Mouse (Mus musculus): ENCODE data around the gene Wt1.

Wt1 gene

DNA sequence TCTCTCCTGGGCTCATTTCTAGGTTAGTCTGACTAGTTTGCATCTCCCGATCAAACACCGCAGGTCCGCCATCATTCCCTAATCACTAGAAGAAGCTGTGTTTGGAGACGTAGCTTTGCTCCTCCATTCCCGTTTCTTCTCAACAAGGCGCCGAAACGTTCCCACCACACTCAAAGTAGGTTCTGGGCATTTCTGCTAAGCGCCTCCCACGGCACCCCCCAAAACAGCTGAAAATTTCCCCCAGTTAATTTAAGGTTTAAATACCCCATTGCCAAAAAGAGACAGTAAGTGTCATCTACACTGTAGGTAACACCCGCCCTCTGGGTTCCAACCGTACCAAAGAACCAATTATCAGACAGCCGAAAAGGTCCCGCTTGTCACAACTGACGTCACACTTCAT, 688 bp upstream of the Wt1 start:
- no peak for DNase-seq (ENCODE audit: low spot score in 2 of 2)

DNA sequence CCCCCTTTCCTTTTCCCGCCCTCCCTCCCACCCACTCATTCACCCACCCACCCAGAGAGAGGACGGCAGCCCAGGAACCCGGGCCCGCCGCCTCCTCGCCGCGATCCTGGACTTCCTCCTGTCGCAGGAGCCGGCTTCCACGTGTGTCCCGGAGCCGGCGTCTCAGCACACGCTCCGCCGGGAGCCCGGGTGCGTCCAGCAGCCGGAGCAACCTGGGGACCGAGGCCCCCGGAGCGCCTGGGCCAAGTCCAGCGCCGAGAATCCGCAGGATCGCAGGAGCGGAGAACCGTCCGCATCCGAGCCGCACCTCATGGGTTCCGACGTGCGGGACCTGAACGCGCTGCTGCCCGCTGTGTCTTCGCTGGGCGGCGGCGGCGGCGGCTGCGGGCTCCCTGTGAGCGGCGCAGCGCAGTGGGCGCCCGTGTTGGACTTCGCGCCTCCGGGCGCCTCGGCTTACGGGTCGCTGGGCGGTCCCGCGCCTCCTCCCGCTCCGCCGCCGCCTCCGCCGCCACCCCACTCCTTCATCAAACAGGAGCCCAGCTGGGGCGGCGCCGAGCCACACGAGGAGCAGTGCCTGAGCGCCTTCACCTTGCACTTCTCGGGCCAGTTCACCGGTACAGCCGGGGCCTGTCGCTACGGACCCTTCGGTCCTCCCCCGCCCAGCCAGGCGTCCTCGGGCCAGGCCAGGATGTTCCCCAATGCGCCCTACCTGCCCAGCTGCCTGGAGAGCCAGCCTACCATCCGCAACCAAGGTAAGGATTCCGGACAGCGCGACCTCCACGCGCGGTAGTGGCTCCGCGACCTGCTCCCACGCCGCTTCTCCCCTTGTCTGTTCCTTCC, 582 bp downstream of the Wt1 start:
- DNase-seq (ENCODE audit: low spot score in 2 of 2): no peak

DNA sequence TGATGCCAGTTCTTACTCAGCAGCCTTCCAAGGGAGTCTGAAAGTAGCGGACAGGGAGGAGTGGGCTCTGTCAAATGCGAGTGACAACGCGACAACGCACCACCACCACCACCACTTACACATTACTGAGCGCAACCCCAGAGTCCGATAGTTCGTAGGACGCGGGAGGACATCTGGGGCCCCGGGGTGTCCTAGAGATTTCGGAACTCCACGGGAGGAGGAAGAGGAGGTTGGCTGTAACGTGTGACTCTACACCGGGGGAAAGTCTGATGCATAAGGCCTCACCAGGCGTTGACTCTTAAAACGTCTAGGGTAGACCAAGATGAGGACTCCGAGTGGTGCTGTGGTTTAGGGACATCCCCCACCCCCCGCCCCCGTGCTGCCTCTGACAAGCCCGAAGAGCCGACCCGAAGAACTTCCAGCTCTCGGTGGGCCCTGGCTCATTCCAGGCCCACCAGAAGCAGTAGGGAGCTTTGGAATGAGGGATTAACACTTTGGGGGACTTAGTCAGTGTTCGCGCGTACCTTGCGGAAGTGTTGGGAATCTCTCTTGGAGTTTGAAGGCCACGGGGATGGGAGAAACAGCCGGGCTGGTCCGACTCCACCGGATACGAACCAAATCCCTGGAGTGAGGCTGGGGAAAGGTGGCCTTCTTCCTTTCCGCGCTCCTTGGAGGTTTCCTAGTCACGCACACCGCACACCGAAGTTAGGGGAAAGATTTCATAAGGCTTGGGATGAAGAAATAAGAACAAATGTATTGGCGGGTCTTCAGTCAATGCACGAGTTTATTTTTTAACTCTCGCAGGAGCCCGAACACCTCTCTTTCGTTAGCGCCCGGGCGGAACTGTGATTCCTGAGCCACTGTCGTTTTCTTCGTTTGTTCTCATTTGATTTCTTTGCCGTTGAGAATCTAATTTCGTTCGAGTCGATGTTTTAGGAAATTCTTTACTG, 1.5 kb downstream of the Wt1 start:
- no peak for DNase-seq (ENCODE audit: low spot score in 2 of 2)

DNA sequence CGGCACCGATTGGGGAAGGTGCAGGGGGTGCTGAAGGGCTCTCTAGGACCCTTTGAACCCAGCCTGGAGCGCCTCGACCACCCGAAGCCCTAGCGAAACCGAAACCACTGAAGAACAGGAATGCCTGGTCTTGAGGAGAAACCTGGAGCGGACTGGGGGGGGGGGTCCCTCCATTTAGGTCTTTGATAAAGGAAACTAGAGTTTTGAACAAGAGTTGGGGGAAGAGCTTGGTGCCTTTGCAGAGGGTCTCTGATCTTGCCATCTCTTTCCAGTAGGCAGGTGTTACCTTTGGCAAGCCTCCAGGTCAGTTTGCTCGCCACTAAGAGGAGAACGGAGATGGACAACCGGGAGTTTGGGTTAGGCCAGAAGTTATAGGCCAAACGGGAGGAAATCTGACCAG, 2.2 kb downstream of the Wt1 start:
- no peak for DNase-seq (ENCODE audit: low spot score in 2 of 2)

DNA sequence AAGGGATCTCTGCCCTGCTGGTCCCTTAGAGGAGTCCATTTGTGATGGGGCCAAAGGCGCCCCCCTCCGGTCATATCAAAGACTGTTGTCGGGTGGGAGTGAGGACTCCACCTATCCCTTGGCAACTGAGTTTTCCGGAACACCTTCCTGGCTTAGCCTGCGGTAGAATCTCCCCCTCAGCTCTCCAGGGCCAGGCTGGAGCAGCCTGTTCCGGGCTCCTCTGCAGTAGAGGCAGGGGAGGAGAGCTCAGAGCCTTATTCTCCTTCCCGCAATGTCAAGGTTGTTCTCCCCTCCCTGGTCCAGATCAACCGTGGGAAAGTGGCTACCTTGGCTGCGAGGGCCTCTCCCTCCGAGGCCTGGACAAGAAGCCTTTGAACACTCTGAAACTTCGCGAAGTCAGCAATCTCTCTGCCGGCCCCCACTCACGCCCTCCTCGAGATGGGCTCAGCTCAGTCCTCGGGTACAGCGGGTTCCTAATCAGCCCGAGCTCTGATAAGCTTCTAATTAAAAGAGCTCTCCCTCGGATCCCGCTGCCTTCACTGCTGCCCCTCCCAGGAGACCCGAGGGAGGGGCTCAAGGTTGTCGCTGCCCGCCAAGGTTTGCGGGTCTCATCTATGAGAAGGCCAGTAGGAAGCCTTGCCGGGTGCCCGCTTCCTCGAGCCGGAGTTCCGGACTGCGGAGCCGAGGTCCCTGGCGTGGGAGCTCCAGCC, 4.2 kb downstream of the Wt1 start:
- DNase-seq (ENCODE audit: low spot score in 2 of 2): no peak

DNA sequence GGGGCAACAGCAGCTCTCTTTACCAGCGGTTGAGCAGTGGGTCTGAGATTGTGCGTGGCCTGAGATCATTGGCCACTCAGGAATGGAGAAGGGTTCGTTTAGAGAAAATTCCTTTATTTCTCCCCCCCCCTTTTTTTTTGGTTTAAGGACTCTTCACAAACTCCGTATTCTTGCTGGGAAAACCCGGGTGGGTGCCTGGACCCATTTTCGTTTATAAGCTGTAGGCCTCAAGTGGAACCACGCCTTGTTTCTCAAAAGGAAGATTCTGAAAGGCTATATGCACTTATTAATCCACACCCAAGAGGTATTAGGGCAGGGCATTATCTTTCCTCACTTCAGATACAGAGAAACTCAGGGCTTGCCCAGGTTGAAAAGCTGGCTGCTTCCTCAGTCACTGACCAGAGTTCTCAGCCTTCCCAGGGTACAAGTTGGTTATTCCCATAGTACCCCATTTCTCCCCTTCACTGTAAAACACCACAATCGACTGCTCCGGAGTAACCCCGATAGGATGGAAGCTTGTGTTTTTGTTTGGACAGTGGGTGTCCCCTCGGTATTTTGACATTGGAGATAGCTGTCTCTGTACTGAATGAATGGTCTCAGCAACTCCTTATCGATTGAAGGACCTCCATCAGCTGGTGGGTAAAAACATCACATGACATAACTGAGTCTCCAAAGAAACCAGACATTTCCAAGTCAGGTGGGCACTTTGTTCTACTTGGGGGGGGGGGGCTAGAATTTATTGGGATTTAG, 4.9 kb downstream of the Wt1 start:
- DNase-seq (ENCODE audit: low spot score in 2 of 2): no peak

DNA sequence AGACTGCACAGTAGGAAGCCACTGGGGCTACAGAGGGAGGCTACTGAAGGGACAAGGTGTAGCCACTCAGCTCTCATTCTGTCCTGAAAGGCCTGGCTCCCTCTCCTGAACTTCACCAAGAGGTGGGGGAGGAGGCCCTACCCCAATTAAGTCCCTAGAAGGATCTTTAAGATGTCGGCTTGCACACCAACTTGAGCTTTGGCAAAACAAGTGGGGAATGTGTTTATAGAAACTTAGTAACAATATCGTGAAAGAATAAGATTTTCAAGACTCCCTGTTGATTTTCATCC, 5.4 kb downstream of the Wt1 start:
- DNase-seq (ENCODE audit: low spot score in 2 of 2): no peak

DNA sequence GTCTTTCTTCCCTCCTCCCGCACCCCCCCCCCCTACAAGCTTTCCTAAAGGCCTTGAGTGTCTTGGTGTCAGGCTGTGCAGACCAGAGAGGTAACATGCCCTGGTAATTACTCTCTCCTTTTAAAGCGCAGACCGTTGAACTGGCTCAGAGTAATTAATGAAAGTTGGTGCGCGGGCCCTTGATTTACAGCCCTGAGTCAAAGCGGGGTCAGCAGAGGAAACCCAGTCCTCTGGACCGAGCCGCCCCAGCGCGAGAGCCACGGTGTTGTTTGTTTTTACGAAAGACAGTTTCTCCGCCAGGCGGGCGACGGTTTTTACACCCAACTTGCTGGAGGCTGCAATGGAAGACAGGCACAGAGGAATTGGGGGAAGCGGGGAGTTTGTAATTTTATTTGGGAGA, 6.0 kb downstream of the Wt1 start:
- no peak for DNase-seq (ENCODE audit: low spot score in 2 of 2)

DNA sequence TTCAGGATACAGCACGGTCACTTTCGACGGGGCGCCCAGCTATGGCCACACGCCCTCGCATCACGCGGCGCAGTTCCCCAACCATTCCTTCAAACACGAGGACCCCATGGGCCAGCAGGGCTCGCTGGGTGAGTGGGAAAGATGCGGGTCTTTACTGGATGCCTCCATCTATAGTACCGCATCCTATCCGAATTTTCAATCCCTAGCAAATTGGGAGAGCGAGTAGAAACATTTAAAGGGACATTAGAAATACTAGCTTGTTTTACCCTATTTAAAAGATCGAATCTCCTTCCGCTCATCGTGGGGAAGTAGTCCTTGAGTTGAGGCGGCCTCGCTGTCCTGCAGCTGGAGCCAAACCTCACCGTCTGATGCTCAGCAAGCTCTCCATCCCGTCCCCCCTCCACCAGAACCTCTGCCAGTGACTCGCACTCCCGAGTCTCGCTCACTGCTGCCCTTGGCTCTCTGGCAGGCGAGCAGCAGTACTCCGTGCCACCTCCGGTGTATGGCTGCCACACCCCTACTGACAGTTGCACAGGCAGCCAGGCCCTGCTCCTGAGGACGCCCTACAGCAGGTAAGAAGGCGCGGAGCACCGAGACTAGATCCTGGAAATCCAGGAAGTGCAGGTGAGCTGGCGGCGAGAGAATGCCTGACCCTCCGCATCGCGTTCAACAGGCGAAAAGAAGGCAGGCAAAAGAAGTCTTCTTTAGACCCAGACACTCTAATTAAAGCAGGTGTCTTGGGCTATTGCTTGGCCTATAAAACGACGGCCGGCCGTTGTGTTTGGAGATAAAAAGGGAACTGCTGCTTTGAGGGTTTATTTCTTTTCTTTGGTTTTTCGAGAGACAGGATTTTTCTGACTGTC, 6.8 kb downstream of the Wt1 start:
- no peak for DNase-seq (ENCODE audit: low spot score in 2 of 2)

DNA sequence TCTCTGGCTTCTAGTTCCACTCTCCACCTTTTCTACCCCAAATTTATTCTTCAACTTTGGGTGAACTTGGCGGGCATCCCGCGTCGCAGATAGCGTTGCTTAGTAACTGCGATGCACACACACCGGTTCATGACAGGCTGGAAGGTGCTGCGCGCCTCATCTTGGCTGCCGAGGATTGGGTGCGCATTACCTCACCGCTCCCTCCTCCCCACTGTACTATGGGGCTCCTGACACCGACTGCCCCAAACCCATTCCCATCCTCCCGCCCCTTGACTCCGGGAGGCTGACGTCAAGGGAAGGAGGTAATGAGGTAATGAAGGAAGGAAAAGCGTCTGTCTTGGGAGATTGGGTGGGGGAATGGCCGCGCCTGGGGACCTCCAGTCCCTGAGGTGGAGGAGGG, 8.0 kb downstream of the Wt1 start:
- DNase-seq (ENCODE audit: low spot score in 2 of 2): no peak

DNA sequence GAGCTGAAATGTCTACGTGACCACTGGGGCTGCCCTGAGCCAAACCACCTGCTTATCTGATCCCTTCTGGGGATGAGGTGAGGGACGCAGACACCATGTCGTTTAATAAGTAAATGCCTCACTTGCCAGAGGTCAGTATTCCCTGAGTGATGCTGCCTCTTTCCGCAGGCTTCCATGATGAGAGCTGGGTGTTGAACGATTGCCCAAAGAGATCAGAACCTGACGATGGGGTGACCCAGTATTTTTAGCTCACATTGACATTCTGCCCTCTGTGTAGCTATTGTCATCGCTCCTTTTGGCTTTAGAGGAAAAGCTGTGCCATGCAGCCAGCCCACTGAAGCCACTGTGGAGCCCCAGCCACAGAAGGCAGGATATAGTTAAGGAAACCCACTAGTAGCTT, 13.1 kb downstream of the Wt1 start:
- no peak for DNase-seq (ENCODE audit: low spot score in 2 of 2)

DNA sequence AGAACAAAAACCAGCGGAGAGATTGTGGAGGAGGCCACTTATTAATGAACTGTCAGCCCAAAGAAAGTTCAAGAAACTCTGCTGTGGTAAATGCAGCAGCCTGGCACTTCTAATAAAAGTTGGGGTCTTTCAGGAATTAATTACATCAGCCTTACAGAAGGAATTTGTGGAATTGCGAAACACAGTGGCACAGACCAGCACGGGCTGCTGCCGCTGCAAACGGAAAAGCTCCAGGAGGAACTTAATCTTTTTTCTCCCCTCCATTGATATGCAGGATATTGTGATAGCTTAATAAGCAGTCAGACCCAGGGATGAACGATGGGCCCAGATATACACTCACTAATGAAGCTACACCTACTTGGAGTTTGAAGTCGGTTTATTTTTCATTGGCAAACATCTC, 15.0 kb downstream of the Wt1 start:
- DNase-seq (ENCODE audit: low spot score in 2 of 2): no peak

DNA sequence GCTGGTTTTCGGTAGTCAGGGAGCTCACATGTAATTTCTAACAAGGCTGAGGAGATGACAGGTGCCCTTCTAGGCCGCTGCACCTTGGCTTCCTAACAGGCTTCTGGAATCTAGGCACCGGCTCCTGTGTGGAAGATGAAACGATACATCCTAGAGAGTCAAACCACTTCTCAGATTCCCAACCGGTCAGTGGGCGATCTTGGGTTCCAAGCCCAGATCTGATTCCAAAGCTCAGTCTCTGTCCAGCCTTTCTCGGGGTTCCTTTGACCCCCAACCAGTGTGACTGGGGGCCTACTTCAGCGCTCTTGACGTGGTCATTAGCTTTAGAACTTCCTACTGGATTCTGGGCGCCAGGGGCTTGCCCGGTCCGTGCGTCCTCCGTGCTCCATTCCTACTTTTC, 17.4 kb downstream of the Wt1 start:
- no peak for DNase-seq (ENCODE audit: low spot score in 2 of 2)

DNA sequence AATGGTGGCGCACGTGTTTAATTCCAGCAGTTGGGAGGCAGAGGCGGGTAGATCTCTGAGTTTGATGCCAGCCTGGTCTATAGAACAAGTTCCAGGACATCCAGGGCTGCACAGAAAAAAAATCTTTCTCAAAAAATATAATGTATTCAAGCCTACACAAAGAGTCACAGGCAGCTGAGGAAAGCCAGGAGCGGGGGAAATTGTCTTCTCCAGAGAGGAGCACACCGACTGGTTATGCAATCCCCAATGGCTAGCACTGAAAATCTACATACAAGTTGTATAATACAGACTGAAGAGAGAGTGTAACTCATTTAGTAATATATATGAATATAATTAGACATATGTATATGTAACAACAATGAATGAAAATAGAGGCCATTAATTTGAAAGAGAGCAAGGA, 25.2 kb downstream of the Wt1 start:
- no peak for DNase-seq (ENCODE audit: low spot score in 2 of 2)

DNA sequence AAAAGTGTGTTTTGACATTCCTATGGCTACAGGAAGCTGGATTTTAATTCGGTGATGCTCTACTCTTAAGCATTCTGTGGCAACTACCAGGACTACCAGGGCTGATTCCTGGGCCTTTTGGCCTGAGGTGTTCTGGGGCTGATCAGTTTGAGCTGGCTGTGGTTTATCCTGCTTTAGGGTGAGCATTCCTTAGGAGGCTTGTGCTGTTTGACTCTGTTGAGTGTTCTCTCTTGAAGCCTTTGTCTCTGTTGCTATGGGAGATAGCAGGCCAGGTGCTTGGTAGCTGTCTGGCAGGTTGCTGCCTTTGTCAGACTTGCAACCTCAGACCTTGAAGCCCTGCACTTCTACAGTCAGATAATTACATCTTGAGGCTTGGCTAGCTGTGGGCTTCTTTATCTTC, 26.7 kb downstream of the Wt1 start:
- DNase-seq (ENCODE audit: low spot score in 2 of 2): no peak

DNA sequence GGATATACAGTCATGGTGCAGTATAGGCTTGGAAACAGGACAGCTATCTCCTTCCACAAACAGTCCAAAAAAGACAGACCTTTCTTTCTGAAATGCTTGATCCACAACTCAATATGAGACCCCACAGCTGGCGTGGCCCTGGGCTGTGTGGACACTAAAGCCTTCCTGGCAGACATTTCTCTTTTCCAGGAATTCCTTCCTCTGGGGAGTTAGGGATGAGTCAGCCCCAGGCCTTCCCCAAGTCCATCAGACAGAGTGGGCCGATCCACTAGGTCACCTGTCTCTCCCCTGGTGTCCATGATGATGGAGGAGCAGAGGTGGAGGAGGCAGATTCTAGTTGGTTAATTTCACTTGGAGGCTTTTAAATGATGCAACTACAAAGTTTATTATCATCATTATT, 34.6 kb downstream of the Wt1 start:
- no peak for DNase-seq (ENCODE audit: low spot score in 2 of 2)

DNA sequence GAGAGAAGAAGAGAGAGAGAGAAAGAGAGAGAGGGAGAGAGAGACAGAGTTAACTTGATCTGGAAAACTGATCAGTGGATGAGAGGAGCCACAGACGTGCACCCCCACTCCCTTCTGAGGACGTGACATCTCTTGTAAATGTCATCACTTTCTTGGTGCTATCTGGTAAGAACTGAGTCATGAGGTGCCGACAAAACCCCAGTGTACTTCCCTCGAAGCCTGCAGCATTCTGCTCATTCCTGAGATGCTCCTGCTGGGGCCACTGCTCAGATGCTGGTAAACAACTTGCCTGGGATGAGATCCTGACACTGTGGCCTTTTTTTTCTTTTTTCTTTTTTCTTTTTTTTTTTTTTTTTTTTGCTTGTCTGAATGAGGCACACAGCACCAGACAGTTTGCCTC, 36.4 kb downstream of the Wt1 start:
- no peak for DNase-seq (ENCODE audit: low spot score in 2 of 2)

DNA sequence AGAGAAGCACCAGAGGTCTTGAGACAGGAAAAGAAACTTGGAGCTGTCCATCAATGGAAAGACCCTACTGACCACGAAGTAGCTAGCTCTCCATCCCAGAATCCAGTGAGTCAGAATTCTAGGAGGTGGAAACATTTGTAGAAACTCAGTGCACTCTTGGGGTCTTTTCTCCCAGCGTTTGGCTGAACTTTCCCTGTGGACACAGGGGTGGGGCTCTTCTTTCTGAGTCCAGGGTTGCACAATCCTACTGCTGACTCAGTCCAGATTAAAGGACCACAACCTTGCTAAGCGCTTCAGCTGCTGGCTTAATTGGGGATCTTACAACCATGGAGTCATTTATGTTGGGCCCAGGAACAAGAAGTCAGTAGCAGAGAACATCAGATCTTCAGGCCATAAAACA, 41.8 kb downstream of the Wt1 start:
- DNase-seq (ENCODE audit: low spot score in 2 of 2): no peak

DNA sequence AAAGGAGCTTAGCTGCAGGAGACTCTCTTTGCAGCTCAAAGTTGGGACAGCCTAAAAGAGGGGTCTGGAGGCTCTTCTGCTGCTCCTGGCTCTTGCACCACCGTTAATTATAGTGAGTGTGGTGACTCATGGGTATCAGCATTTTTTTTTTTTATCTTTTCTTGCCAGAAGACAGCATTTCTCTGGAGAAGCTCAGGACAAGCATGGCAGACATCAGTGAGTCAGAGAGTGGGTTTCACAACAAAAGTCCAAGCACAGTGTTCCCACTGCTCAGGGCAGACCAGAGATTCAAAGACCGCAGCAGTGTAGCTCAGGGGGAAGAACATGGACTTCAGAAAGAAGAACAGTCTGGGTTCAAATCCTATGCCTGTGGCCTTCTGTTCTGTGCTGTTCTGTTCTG, 47.9 kb downstream of the Wt1 start:
- no peak for DNase-seq (ENCODE audit: low spot score in 2 of 2)

DNA sequence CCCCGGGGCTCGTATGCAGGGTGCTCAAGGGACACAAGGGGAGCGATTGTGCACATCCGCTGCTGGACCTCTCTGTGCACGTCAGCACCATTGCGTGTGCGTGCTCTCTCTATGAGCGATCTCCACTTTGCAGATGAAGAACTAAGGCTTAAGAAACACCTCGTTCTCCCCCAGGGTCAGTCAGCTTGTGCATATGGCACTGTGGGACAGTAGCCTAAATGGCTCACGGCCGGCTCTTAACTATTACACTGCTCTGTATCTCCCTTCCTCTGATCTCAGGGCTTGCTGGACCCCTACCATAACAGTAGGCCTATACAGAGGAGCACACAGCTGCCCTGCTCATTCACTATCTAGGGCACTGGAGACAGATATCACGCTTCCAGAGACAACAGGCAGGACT, 52.5 kb downstream of the Wt1 start:
- no peak for DNase-seq (ENCODE audit: low spot score in 2 of 2)

DNA sequence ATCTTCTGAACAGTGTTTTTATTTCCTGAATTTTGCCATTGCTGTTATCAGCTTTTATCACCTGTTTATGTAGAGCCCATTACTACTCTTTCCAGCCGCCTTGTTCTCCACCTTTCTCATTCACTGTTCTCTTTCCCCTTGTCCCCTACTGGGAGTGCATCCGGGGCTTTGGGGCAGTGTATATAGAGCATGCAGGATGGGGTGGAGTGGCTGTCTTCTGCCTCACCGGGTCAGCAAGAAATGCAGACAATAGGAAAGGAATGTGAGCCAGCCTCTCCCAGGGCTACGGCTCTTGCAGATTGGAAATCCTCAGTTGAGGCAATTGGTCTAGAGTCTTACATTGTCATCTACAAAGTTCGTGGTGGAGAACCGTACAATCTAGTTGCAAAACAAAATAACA, 56.2 kb downstream of the Wt1 start:
- no peak for DNase-seq (ENCODE audit: low spot score in 2 of 2)

Measured in frontal cortex, postnatal 25 days (tissue).